Mouse (Mus musculus): ENCODE data around the gene Ankrd33b. TPM values are rescaled to one million over a fixed set of nuclear protein-coding genes. Genes with fewer than 3 reads are reported as not detected.
A peak's percentile ranks its signal among the peaks of the same experiment; 100 is the strongest.

Gene Ankrd33b
- 3.7 and 8.1 TPM in 2 replicates for polyA plus RNA-seq (2012; rRNA removed)

DNA sequence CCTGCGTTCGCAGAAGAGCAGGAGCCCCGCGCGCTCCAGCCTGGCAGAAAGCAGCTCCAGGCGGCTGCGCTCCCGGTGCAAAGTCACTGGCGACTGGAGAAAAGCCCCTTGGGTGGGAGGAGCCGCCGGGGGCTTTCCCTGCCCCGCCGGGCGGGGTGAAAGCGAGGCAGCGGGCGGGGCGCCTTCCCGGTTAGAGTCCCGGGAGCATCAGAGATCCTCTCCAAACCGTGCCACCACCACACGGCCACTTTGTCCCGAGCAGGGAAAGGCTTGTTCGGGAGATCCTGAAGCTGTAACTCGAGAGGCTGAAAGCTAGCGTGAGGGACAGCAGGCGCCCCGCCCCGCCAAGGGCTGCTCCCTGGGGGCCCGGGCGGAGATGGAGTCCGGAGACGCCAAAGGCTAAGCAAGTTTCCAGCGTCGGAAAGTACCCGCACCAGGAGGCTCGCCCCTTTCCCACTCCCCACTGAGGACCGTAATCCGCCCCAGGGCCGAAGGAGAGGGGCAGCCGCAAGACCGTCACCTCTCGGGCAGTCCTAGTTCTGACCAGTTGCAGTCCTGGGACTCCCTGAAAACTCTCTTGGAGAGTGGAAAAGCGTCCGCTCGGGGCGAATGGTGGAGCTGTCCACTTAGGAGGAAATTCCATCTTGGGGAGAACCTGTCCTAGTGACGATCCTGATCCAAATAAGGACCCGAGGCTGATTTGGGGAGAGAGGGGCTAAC, at the start of gene Ankrd33b:
Gene Ankrd33b (minus strand): TSS at position 246 of the 720 bp plus-strand sequence.
- Histone ChIP-seq H3K36me3 (ENCODE audit: control insufficient read depth, insufficient read depth, low read length) (no peaks in the 10 kb centered on the region), H3K4me1 (ENCODE audit: control insufficient read depth, insufficient read depth, insufficient read length) (peaks cover 11% of the 10 kb centered on the region; the same call in 1 of the 2 replicates), H3K4me3 (ENCODE audit: extremely low read depth, insufficient read depth, insufficient read length) (peak within 1 kb of the TSS; percentile 60), H3K27me3 (ENCODE audit: control insufficient read depth, insufficient read depth, low read length) (peaks cover 8% of the 10 kb centered on the region; the same call in 1 of the 2 replicates), H3K27ac (ENCODE audit: insufficient read depth, low read length) (no peak within 1 kb of the TSS)
- WGBS = 9% methylated on average over 49 of the region's 49 CpGs
- TF ChIP-seq POLR2A (IDR thresholded peaks at IDR 0.05; ENCODE audit: low read depth, low read length) (no peak), CTCF (IDR thresholded peaks at IDR 0.05; ENCODE audit: extremely low read depth, insufficient read depth, insufficient read length, insufficient replicate concordance) (no peak)
- DNase-seq (ENCODE audit: low read depth in 1 of 2, low spot score in 2 of 2) = peak in 1 of 2 experiments; percentile 55

DNA sequence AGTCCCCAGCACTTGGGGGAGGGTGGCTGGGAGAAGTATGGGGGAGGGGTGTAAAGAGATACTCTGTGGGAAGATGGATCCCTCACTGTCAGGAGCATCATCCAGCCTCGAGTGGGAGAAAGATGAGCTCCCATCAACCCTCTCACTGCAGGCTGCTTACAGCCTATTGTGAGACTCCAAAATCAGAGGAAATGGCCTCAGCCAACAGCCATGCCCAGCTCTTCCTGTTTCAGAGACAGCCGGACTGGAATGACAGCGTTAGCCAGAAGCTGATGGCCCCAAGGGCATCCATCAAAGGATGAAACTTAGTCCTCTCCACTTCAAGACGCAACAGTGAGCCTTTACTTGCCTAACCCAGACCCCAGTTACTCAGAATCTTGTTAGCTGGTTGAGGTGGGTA, 47.7 kb upstream of the Ankrd33b start:
- Histone ChIP-seq H3K27ac (ENCODE audit: insufficient read depth, low read length) (no peak overlapping the region), H3K27me3 (ENCODE audit: control insufficient read depth, insufficient read depth, low read length) (no peaks in the 10 kb centered on the region), H3K4me3 (ENCODE audit: extremely low read depth, insufficient read depth, insufficient read length) (no peak overlapping the region), H3K4me1 (ENCODE audit: control insufficient read depth, insufficient read depth, insufficient read length) (peaks cover 5% of the 10 kb centered on the region; the same call in 1 of the 2 replicates), H3K36me3 (ENCODE audit: control insufficient read depth, insufficient read depth, low read length) (no peaks in the 10 kb centered on the region)
- no peak for DNase-seq (ENCODE audit: low read depth in 1 of 2, low spot score in 2 of 2)
- no peak for TF ChIP-seq CTCF (IDR thresholded peaks at IDR 0.05; ENCODE audit: extremely low read depth, insufficient read depth, insufficient read length, insufficient replicate concordance)
- 56% methylated on average over 4 of the region's 4 CpGs for WGBS

DNA sequence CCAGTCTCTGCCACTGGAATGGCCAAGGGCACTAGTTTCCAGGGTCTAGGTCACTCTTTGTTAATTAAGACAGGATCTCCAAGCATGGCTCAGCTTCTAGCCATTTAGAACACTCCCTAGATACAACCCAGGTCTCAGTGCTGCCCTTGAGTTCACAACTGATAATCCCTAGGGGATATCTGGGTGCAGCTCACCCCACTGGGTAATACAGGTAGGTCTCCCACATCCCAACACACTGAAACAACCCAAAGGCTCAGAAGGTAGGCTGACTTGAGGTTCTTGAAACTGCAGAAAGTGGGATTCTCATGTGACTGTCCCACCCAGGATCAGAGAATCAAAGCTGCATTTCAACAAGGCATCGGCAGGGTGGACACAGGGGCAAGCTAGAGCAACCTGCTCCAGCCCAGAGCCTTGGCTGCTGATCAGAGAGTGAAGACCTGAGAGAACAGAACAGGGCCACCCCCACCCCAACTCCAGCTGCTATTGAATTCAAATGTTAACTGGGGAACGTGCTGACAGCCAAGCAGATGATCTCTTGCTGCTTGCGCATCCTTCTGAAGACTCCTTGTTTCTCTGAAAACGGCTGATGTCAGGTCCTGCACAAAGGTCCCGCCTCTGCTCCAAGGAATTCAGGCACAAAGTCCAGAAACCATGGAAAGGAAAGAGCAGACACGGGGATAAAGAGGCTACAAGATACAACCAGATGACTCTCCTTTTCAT, 46.8 kb upstream of the Ankrd33b start:
- 88% methylated on average over 6 of the region's 6 CpGs for WGBS
- Histone ChIP-seq H3K4me1 (ENCODE audit: control insufficient read depth, insufficient read depth, insufficient read length) (peaks cover 5% of the 10 kb centered on the region; the same call in 1 of the 2 replicates), H3K27me3 (ENCODE audit: control insufficient read depth, insufficient read depth, low read length) (no peaks in the 10 kb centered on the region), H3K27ac (ENCODE audit: insufficient read depth, low read length) (no peak overlapping the region), H3K4me3 (ENCODE audit: extremely low read depth, insufficient read depth, insufficient read length) (no peak overlapping the region), H3K36me3 (ENCODE audit: control insufficient read depth, insufficient read depth, low read length) (no peaks in the 10 kb centered on the region)
- DNase-seq (ENCODE audit: low read depth in 1 of 2, low spot score in 2 of 2) = no peak
- TF ChIP-seq CTCF (IDR thresholded peaks at IDR 0.05; ENCODE audit: extremely low read depth, insufficient read depth, insufficient read length, insufficient replicate concordance) = no peak
- no peak for TF ChIP-seq POLR2A (IDR thresholded peaks at IDR 0.05; ENCODE audit: low read depth, low read length)

DNA sequence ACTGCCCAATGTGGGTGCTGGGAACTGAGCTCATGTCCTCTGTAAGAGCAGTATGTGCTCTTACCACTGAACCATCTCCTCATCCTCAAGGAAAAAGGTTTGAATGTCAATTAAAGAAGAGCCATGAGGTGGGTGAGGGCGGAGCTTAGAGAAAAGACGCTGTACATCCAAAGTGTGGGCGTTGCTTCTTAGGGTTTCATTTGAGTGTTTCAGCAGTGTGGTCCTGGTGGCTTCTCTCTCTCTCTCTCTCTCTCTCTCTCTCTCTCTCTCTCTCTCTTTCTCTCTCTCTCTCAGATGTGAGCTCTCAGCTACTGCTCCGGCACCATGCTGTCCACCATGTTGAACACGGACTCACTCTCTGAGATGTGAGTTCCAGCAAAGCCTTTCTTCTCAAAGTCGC, 46.1 kb upstream of the Ankrd33b start:
- no peak overlapping the region for H3K27ac ChIP-seq (ENCODE audit: insufficient read depth, low read length)

DNA sequence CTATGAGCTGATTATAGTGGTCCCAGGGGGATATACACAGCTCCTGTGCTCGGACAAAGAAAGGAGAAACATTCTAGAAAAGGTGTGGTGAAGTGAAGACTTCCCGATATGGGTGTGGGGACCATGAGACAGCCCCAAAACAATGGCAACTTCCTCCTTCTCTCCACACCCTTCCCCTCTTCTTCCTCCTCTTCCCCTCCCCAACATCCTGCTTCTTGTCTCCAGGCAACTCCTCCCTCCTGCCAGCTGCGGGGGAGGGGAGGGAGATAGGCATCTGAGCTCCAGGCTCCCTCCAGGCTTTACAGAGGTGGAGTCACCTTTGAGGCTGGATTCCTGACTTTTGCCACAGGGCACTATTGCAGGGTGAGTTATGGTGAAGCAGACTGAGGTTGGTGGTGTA, 45.4 kb upstream of the Ankrd33b start:
- Histone ChIP-seq H3K27me3 (ENCODE audit: control insufficient read depth, insufficient read depth, low read length) (no peaks in the 10 kb centered on the region), H3K4me3 (ENCODE audit: extremely low read depth, insufficient read depth, insufficient read length) (no peak overlapping the region), H3K4me1 (ENCODE audit: control insufficient read depth, insufficient read depth, insufficient read length) (peaks cover 5% of the 10 kb centered on the region; the same call in 1 of the 2 replicates), H3K36me3 (ENCODE audit: control insufficient read depth, insufficient read depth, low read length) (no peaks in the 10 kb centered on the region), H3K27ac (ENCODE audit: insufficient read depth, low read length) (no peak overlapping the region)
- TF ChIP-seq POLR2A (IDR thresholded peaks at IDR 0.05; ENCODE audit: low read depth, low read length) (no peak), CTCF (IDR thresholded peaks at IDR 0.05; ENCODE audit: extremely low read depth, insufficient read depth, insufficient read length, insufficient replicate concordance) (no peak)
- WGBS = 14% methylated on average over 3 of the region's 3 CpGs
- DNase-seq (ENCODE audit: low read depth in 1 of 2, low spot score in 2 of 2) = peak in 1 of 2 experiments; percentile 11

More for the DNA sequence above, 46.1 kb upstream of the Ankrd33b start:
- 85% methylated on average over 6 of the region's 6 CpGs for WGBS
- peaks cover 5% of the 10 kb centered on the region; the same call in 1 of the 2 replicates for H3K4me1 ChIP-seq (ENCODE audit: control insufficient read depth, insufficient read depth, insufficient read length)
- DNase-seq (ENCODE audit: low read depth in 1 of 2, low spot score in 2 of 2) = no peak
- no peaks in the 10 kb centered on the region for H3K27me3 ChIP-seq (ENCODE audit: control insufficient read depth, insufficient read depth, low read length)
- H3K36me3 ChIP-seq (ENCODE audit: control insufficient read depth, insufficient read depth, low read length) = no peaks in the 10 kb centered on the region
- H3K4me3 ChIP-seq (ENCODE audit: extremely low read depth, insufficient read depth, insufficient read length) = no peak overlapping the region
- TF ChIP-seq CTCF (IDR thresholded peaks at IDR 0.05; ENCODE audit: extremely low read depth, insufficient read depth, insufficient read length, insufficient replicate concordance) (no peak), POLR2A (IDR thresholded peaks at IDR 0.05; ENCODE audit: low read depth, low read length) (no peak)

DNA sequence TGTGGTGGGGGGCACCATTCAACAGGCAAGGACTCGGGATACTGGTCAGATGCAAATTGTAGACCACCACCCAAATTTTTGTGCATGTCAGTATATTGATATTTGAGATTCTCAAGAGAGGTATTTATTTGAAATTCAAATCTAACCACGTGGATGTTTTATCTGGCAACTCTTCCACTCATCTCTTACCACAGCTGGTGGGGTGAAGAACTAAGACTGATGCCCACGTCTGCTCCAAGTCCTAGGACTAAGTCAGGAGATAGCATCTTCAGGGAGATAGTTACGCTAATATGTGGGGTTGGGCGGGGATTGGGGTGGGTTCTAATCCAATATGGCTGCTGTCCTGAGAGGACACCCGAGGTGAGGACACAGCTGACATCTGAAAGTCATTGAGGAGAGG, 44.9 kb upstream of the Ankrd33b start:
- H3K4me1 ChIP-seq (ENCODE audit: control insufficient read depth, insufficient read depth, insufficient read length) = peaks cover 5% of the 10 kb centered on the region; the same call in 1 of the 2 replicates
- DNase-seq (ENCODE audit: low read depth in 1 of 2, low spot score in 2 of 2) = no peak
- no peak overlapping the region for H3K27ac ChIP-seq (ENCODE audit: insufficient read depth, low read length)
- H3K4me3 ChIP-seq (ENCODE audit: extremely low read depth, insufficient read depth, insufficient read length) = no peak overlapping the region
- no peaks in the 10 kb centered on the region for H3K36me3 ChIP-seq (ENCODE audit: control insufficient read depth, insufficient read depth, low read length)
- TF ChIP-seq POLR2A (IDR thresholded peaks at IDR 0.05; ENCODE audit: low read depth, low read length) (no peak), CTCF (IDR thresholded peaks at IDR 0.05; ENCODE audit: extremely low read depth, insufficient read depth, insufficient read length, insufficient replicate concordance) (no peak)
- 73% methylated on average over 6 of the region's 6 CpGs for WGBS
- no peaks in the 10 kb centered on the region for H3K27me3 ChIP-seq (ENCODE audit: control insufficient read depth, insufficient read depth, low read length)
